ENCODE assay signal across 13 mouse cellular contexts in genomic region chr2:154465914-154466335, GRCm38 (mm10). TPM values are rescaled to one million over a fixed set of nuclear protein-coding genes. Genes with fewer than 3 reads are reported as not detected.
DNase-seq lines count a peak whose midpoint lies in the region; ATAC-seq and TF ChIP-seq lines count a peak whose summit lies in the region.
"Had no signal": no experiment of that assay in that cellular context is flagged by ENCODE, and none has a peak within 500 bp of the region (broad histone marks: within the 10 kb centered on the region; RNA-seq: fewer than 3 reads in every experiment).

No protein-coding gene starts in this region.

- no peak overlapping the region for H3K4me2 ChIP-seq in midbrain, embryonic 15.5 days
- H3K4me2 ChIP-seq in midbrain, embryonic 16.5 days (ENCODE audit: low read length), result no peak overlapping the region
- H3K4me2 ChIP-seq in liver, embryonic 12.5 days, result no peak overlapping the region
- H3K4me2 ChIP-seq: kidney, embryonic 15.5 days; liver, embryonic 11.5 days had no signal

- H3K36me3 ChIP-seq in midbrain, embryonic 10.5 days, result peaks cover 12% of the 10 kb centered on the region
- no peaks in the 10 kb centered on the region; the same call in 1 of the 2 replicates for H3K36me3 ChIP-seq in midbrain, embryonic 15.5 days (replicated peaks)
- no peaks in the 10 kb centered on the region for H3K36me3 ChIP-seq in midbrain, embryonic 16.5 days (ENCODE audit: control insufficient read depth, insufficient read depth, low read length)
- H3K36me3 ChIP-seq in kidney, adult 2 months (ENCODE audit: control insufficient read depth, insufficient read depth, low read length), result no peaks in the 10 kb centered on the region
- peaks cover 7% of the 10 kb centered on the region; the same call in 1 of the 2 replicates for H3K36me3 ChIP-seq in liver, embryonic 12.5 days

- H3K27me3 ChIP-seq in midbrain, embryonic 10.5 days (ENCODE audit: low read depth, poor library complexity, severe bottlenecking), result no peaks in the 10 kb centered on the region
- H3K27me3 ChIP-seq in midbrain, embryonic 15.5 days (replicated peaks), result no peaks in the 10 kb centered on the region
- no peaks in the 10 kb centered on the region for H3K27me3 ChIP-seq in midbrain, embryonic 16.5 days (ENCODE audit: control insufficient read depth, insufficient read depth, low read depth, low read length)
- no peaks in the 10 kb centered on the region for H3K27me3 ChIP-seq in kidney, adult 2 months (replicated peaks; ENCODE audit: control insufficient read depth, insufficient read depth, low read length)
- no peaks in the 10 kb centered on the region for H3K27me3 ChIP-seq in liver, embryonic 12.5 days (replicated peaks)
- H3K27me3 ChIP-seq: kidney, embryonic 15.5 days had no signal

- no peak for TF ChIP-seq POLR2A in kidney, adult 2 months (IDR thresholded peaks at IDR 0.05; ENCODE audit: low read depth, low read length)

- ATAC-seq in midbrain, embryonic 15.5 days (replicated peaks), result no peak
- no peak for ATAC-seq in midbrain, embryonic 16.5 days
- ATAC-seq in liver, embryonic 12.5 days, result no peak

- TF ChIP-seq CTCF in kidney, adult 2 months (conservative IDR thresholded peaks at IDR 0.05; ENCODE audit: insufficient read depth, insufficient read length, low read depth, low read length), result no peak

- 58% methylated on average over 1 of the region's 1 CpGs for whole genome bisulfite sequencing in midbrain, embryonic 10.5 days
- 24% methylated on average over 1 of the region's 1 CpGs for whole genome bisulfite sequencing in midbrain, embryonic 15.5 days
- 15% methylated on average over 1 of the region's 1 CpGs for WGBS in midbrain, embryonic 16.5 days
- 90% methylated on average over 1 of the region's 1 CpGs for WGBS in kidney, adult 2 months
- WGBS in liver, embryonic 12.5 days (ENCODE audit: insufficient replicate concordance), result 79% methylated on average over 1 of the region's 1 CpGs

- peaks cover 22% of the 10 kb centered on the region for H3K4me1 ChIP-seq in midbrain, embryonic 10.5 days
- H3K4me1 ChIP-seq in midbrain, embryonic 15.5 days, result peaks cover 8% of the 10 kb centered on the region
- peaks cover 6% of the 10 kb centered on the region; the same call in 1 of the 2 replicates for H3K4me1 ChIP-seq in midbrain, embryonic 16.5 days (ENCODE audit: control insufficient read depth, insufficient read depth, low read length)
- H3K4me1 ChIP-seq in kidney, adult 2 months (ENCODE audit: control insufficient read depth, insufficient read depth, low read length), result peaks cover 3% of the 10 kb centered on the region; the same call in 1 of the 2 replicates
- peaks cover 50% of the 10 kb centered on the region for H3K4me1 ChIP-seq in liver, embryonic 12.5 days

- DNase-seq in midbrain, embryonic 10.5 days (ENCODE audit: low spot score), result peak; percentile 45
- peak; percentile 61 for DNase-seq in forelimb bud, embryonic 11.5 days (ENCODE audit: low read depth, low spot score)
- no peak for DNase-seq in gastrocnemius, postnatal 10 days
- no peak for DNase-seq in testis, postnatal 14 days (ENCODE audit: low spot score)
- no peak for DNase-seq in kidney, adult 2 months
- DNase-seq: adrenal gland, adult 2 months; cerebellum, adult 8-10 months; spleen, adult 18-20 months had no signal

- no peaks in the 10 kb centered on the region; the same call in 1 of the 2 replicates for H3K9me3 ChIP-seq in midbrain, embryonic 10.5 days (replicated peaks)
- H3K9me3 ChIP-seq in midbrain, embryonic 15.5 days, result no peaks in the 10 kb centered on the region
- H3K9me3 ChIP-seq in midbrain, embryonic 16.5 days (replicated peaks; ENCODE audit: control insufficient read depth, low read length, poor library complexity, severe bottlenecking), result no peaks in the 10 kb centered on the region
- no peaks in the 10 kb centered on the region for H3K9me3 ChIP-seq in liver, embryonic 12.5 days (replicated peaks)
- H3K9me3 ChIP-seq: kidney, embryonic 15.5 days had no signal

- no peak overlapping the region for H3K9ac ChIP-seq in midbrain, embryonic 15.5 days
- no peak overlapping the region for H3K9ac ChIP-seq in midbrain, embryonic 16.5 days (ENCODE audit: low read depth, low read length)
- no peak overlapping the region for H3K9ac ChIP-seq in liver, embryonic 12.5 days
- H3K9ac ChIP-seq: kidney, embryonic 15.5 days had no signal

- H3K27ac ChIP-seq in midbrain, embryonic 10.5 days (replicated peaks), result peak overlapping the region; percentile 59
- no peak overlapping the region for H3K27ac ChIP-seq in midbrain, embryonic 15.5 days
- H3K27ac ChIP-seq in midbrain, embryonic 16.5 days (ENCODE audit: low read length), result 0 out of 2 replicates have a peak overlapping the region, but pooled peaks have one; percentile 4
- H3K27ac ChIP-seq in kidney, adult 2 months (ENCODE audit: insufficient read depth, low read depth, low read length), result no peak overlapping the region
- no peak overlapping the region for H3K27ac ChIP-seq in liver, embryonic 12.5 days
- H3K27ac ChIP-seq: kidney, embryonic 15.5 days had no signal

- no peak overlapping the region for H3K4me3 ChIP-seq in midbrain, embryonic 10.5 days
- no peak overlapping the region for H3K4me3 ChIP-seq in midbrain, embryonic 15.5 days
- no peak overlapping the region for H3K4me3 ChIP-seq in midbrain, embryonic 16.5 days (ENCODE audit: low read depth, low read length)
- no peak overlapping the region for H3K4me3 ChIP-seq in kidney, adult 2 months (ENCODE audit: insufficient read depth, low read depth, low read length)
- no peak overlapping the region for H3K4me3 ChIP-seq in liver, embryonic 12.5 days
- H3K4me3 ChIP-seq: kidney, embryonic 15.5 days had no signal

RNA-seq across cellular contexts. Expression of gene Cbfa2t2, which starts 29.6 kb away (rescaled TPM):
- polyA plus RNA-seq in midbrain, embryonic 10.5 days (2016; fragmentation: Nextera tagmentation; extraction: Ambion mirVana), result 67.4 and 88.4 TPM in 2 replicates
- 55.8 and 59.3 TPM in 2 replicates for polyA plus RNA-seq in midbrain, embryonic 15.5 days (2015; fragmentation: Nextera tagmentation; extraction: Ambion mirVana)
- polyA plus RNA-seq in midbrain, embryonic 16.5 days (2015; fragmentation: Nextera tagmentation; extraction: Ambion mirVana), result 50.2 and 53.1 TPM in 2 replicates
- 10 to 100 TPM; 18.4 to 21.6 TPM for total RNA-seq in gastrocnemius, postnatal 10 days (2021)
- polyA plus RNA-seq in kidney, adult 2 months (2012; rRNA removed), result 11.7 and 11.8 TPM in 2 replicates
- 13.8 and 15.1 TPM in 2 replicates for polyA plus RNA-seq in liver, embryonic 12.5 days (2016; fragmentation: Nextera tagmentation; extraction: Ambion mirVana)

RNA-seq across cellular contexts. Expression of gene Snta1, which starts 58.0 kb away (rescaled TPM):
- 3.0 and 5.1 TPM in 2 replicates for polyA plus RNA-seq in midbrain, embryonic 10.5 days (2016; fragmentation: Nextera tagmentation; extraction: Ambion mirVana)
- polyA plus RNA-seq in midbrain, embryonic 15.5 days (2015; fragmentation: Nextera tagmentation; extraction: Ambion mirVana), result 10.2 and 13.2 TPM in 2 replicates
- 9.2 and 12.3 TPM in 2 replicates for polyA plus RNA-seq in midbrain, embryonic 16.5 days (2015; fragmentation: Nextera tagmentation; extraction: Ambion mirVana)
- 100 to 1,000 TPM in 1 of 2 experiments, 10 to 100 TPM in 1; 95.6 to 128 TPM for total RNA-seq in gastrocnemius, postnatal 10 days (2021)
- 60.5 and 63.4 TPM in 2 replicates for polyA plus RNA-seq in kidney, adult 2 months (2012; rRNA removed)
- polyA plus RNA-seq in liver, embryonic 12.5 days (2016; fragmentation: Nextera tagmentation; extraction: Ambion mirVana), result 1.5 and 1.6 TPM in 2 replicates

Comparison
In these comparisons a context has a peak if more than half of its experiments do, and no peak if none do; other contexts are left out.
1. H3K27ac ChIP-seq: peak in midbrain, embryonic 10.5 days (single experiment) and midbrain, embryonic 16.5 days (single experiment); none in midbrain, embryonic 15.5 days (single experiment), kidney, adult 2 months (single experiment) and liver, embryonic 12.5 days (single experiment).
2. DNase-seq: peak in midbrain, embryonic 10.5 days (single experiment) and forelimb bud, embryonic 11.5 days (single experiment); none in gastrocnemius, postnatal 10 days (single experiment), testis, postnatal 14 days (single experiment) and kidney, adult 2 months (single experiment).